Mouse (Mus musculus): ENCODE data around the gene Alpk3.

GRCm38 (mm10) chr7:81123553-81123952 is 66.2 kb downstream of the Alpk3 start:
- TF ChIP-seq POLR2A (IDR thresholded peaks at IDR 0.05; ENCODE audit: borderline replicate concordance, control insufficient read depth, low read depth, low read length) (no peak), CTCF (IDR thresholded peaks at IDR 0.05; ENCODE audit: control insufficient read depth, insufficient read depth, low read length) (no peak)

Data from bone marrow, adult 2 months (tissue).